9 mouse cellular contexts compared by ENCODE assay signal in genomic region chr1:24367570-24368517, GRCm38 (mm10).
DNase-seq lines count a peak whose midpoint lies in the region; ATAC-seq lines count a peak whose summit lies in the region.
"Had no signal": no experiment of that assay in that cellular context is flagged by ENCODE, and none has a peak within 500 bp of the region (broad histone marks: within the 10 kb centered on the region; RNA-seq: fewer than 3 reads in every experiment).

No protein-coding gene starts in this region.

- no peak overlapping the region for H3K4me2 ChIP-seq in midbrain, embryonic 11.5 days
- no peak overlapping the region for H3K4me2 ChIP-seq in midbrain, embryonic 15.5 days
- H3K4me2 ChIP-seq in hindbrain, embryonic 15.5 days: peak overlapping the region; percentile 51
- H3K4me2 ChIP-seq in lung, embryonic 16.5 days (ENCODE audit: low read depth, low read length): peak overlapping the region; percentile 19; the same call in 1 of the 2 replicates
- H3K4me2 ChIP-seq: midbrain, embryonic 12.5 days had no signal

- peak; percentile 6 to 57 for DNase-seq in adrenal gland, adult (ENCODE audit: inconsistent age in 2 of 2, low spot score in 1 of 2)
- DNase-seq in adrenal gland, postnatal 4 days (ENCODE audit: low spot score in 2 of 2): no peak
- peak; percentile 91 for DNase-seq in midbrain, embryonic 11.5 days (ENCODE audit: low spot score, missing footprints)
- DNase-seq in embryo, embryonic 10 days (ENCODE audit: low spot score): peak; percentile 41

- H3K27me3 ChIP-seq in midbrain, embryonic 11.5 days (ENCODE audit: control insufficient read depth, insufficient read depth, low read length): no peaks in the 10 kb centered on the region
- H3K27me3 ChIP-seq in midbrain, embryonic 15.5 days (replicated peaks): no peaks in the 10 kb centered on the region
- H3K27me3 ChIP-seq in hindbrain, embryonic 15.5 days: no peaks in the 10 kb centered on the region
- no peaks in the 10 kb centered on the region for H3K27me3 ChIP-seq in lung, embryonic 16.5 days (ENCODE audit: control insufficient read depth, insufficient read depth, low read depth, low read length)
- H3K27me3 ChIP-seq: midbrain, embryonic 12.5 days had no signal

- no peaks in the 10 kb centered on the region for H3K9me3 ChIP-seq in midbrain, embryonic 11.5 days (ENCODE audit: control insufficient read depth, low read length)
- H3K9me3 ChIP-seq in midbrain, embryonic 15.5 days: no peaks in the 10 kb centered on the region
- no peaks in the 10 kb centered on the region for H3K9me3 ChIP-seq in hindbrain, embryonic 15.5 days
- no peaks in the 10 kb centered on the region for H3K9me3 ChIP-seq in lung, embryonic 16.5 days (ENCODE audit: control insufficient read depth, low read length)
- H3K9me3 ChIP-seq: midbrain, embryonic 12.5 days had no signal

- no peaks in the 10 kb centered on the region for H3K36me3 ChIP-seq in midbrain, embryonic 11.5 days (ENCODE audit: control insufficient read depth, insufficient read depth, low read length)
- no peaks in the 10 kb centered on the region for H3K36me3 ChIP-seq in midbrain, embryonic 15.5 days (replicated peaks)
- no peaks in the 10 kb centered on the region for H3K36me3 ChIP-seq in hindbrain, embryonic 15.5 days
- H3K36me3 ChIP-seq in lung, embryonic 16.5 days (ENCODE audit: control insufficient read depth, insufficient read depth, low read length): no peaks in the 10 kb centered on the region
- H3K36me3 ChIP-seq: midbrain, embryonic 12.5 days had no signal

- no peak overlapping the region for H3K9ac ChIP-seq in midbrain, embryonic 11.5 days (ENCODE audit: low read length)
- H3K9ac ChIP-seq in midbrain, embryonic 15.5 days: no peak overlapping the region
- H3K9ac ChIP-seq in hindbrain, embryonic 15.5 days: no peak overlapping the region
- no peak overlapping the region for H3K9ac ChIP-seq in lung, embryonic 16.5 days (ENCODE audit: low read length)
- H3K9ac ChIP-seq: midbrain, embryonic 12.5 days had no signal

- no peak overlapping the region for H3K27ac ChIP-seq in midbrain, embryonic 11.5 days (ENCODE audit: low read depth, low read length)
- H3K27ac ChIP-seq in midbrain, embryonic 15.5 days: no peak overlapping the region
- H3K27ac ChIP-seq in hindbrain, embryonic 15.5 days (replicated peaks): no peak overlapping the region; the same call in 1 of the 2 replicates
- H3K27ac ChIP-seq in lung, embryonic 16.5 days (ENCODE audit: low read length): no peak overlapping the region
- H3K27ac ChIP-seq: midbrain, embryonic 12.5 days had no signal

- H3K4me3 ChIP-seq in midbrain, embryonic 11.5 days (ENCODE audit: low read depth, low read length): no peak overlapping the region
- H3K4me3 ChIP-seq in midbrain, embryonic 15.5 days: no peak overlapping the region
- no peak overlapping the region; the same call in 1 of the 2 replicates for H3K4me3 ChIP-seq in hindbrain, embryonic 15.5 days
- H3K4me3 ChIP-seq in lung, embryonic 16.5 days (ENCODE audit: low read length): no peak overlapping the region
- H3K4me3 ChIP-seq: midbrain, embryonic 12.5 days had no signal

- no peaks in the 10 kb centered on the region for H3K4me1 ChIP-seq in midbrain, embryonic 11.5 days (ENCODE audit: control insufficient read depth, insufficient read depth, low read length)
- peaks cover 5% of the 10 kb centered on the region; the same call in 1 of the 2 replicates for H3K4me1 ChIP-seq in midbrain, embryonic 15.5 days
- no peaks in the 10 kb centered on the region; the same call in 1 of the 2 replicates for H3K4me1 ChIP-seq in hindbrain, embryonic 15.5 days (replicated peaks)
- no peaks in the 10 kb centered on the region for H3K4me1 ChIP-seq in lung, embryonic 16.5 days (replicated peaks; ENCODE audit: control insufficient read depth, insufficient read depth, low read length)
- H3K4me1 ChIP-seq: midbrain, embryonic 12.5 days had no signal

- ATAC-seq in midbrain, embryonic 11.5 days (ENCODE audit: low FRiP score): no peak
- ATAC-seq in midbrain, embryonic 15.5 days (replicated peaks): no peak
- 0 out of 2 replicates have a peak, but pooled peaks have one; percentile 27 for ATAC-seq in hindbrain, embryonic 15.5 days (ENCODE audit: low FRiP score, low read depth)
- no peak for ATAC-seq in lung, embryonic 16.5 days (ENCODE audit: low read depth)
- ATAC-seq in CD4-positive, CD25-positive, alpha-beta regulatory T cell, adult 4 months: no peak

- WGBS in midbrain, embryonic 11.5 days: 63% methylated on average over 19 of the region's 19 CpGs
- WGBS in midbrain, embryonic 15.5 days: 55% methylated on average over 19 of the region's 19 CpGs
- WGBS in hindbrain, embryonic 15.5 days: 47% methylated on average over 19 of the region's 19 CpGs
- 46% methylated on average over 19 of the region's 19 CpGs for WGBS in lung, embryonic 16.5 days

Comparison
In these comparisons a context has a peak if more than half of its experiments do, and no peak if none do; other contexts are left out.
1. DNase-seq: peak in adrenal gland, adult (2 of 2), midbrain, embryonic 11.5 days (single experiment) and embryo, embryonic 10 days (single experiment); none in adrenal gland, postnatal 4 days (0 of 2).
2. H3K4me2 ChIP-seq: peak in hindbrain, embryonic 15.5 days (single experiment) and lung, embryonic 16.5 days (single experiment); none in midbrain, embryonic 11.5 days (single experiment) and midbrain, embryonic 15.5 days (single experiment).